ENCODE assay signal across 11 mouse cellular contexts in genomic region chr11:97813746-97814515, GRCm38 (mm10). TPM values are rescaled to one million over a fixed set of nuclear protein-coding genes. Genes with fewer than 3 reads are reported as not detected.
DNase-seq lines count a peak whose midpoint lies in the region; ATAC-seq and TF ChIP-seq lines count a peak whose summit lies in the region.
"Had no signal": no experiment of that assay in that cellular context is flagged by ENCODE, and none has a peak within 500 bp of the region (broad histone marks: within the 10 kb centered on the region; RNA-seq: fewer than 3 reads in every experiment).

No protein-coding gene starts in this region.

- ATAC-seq in embryonic facial prominence, embryonic 13.5 days (ENCODE audit: insufficient number of reproducible peaks, insufficient read depth, low FRiP score, low TSS enrichment, low read depth) = no peak
- ATAC-seq in intestine, embryonic 15.5 days = no peak
- ATAC-seq in midbrain, embryonic 15.5 days (replicated peaks) = no peak
- no peak for ATAC-seq in megakaryocyte progenitor cell, adult 5-6 weeks (replicated peaks; ENCODE audit: poor library complexity)
- ATAC-seq: activated CD4-positive, CD25-positive, alpha-beta regulatory T cell, adult 4 months had no signal

- 80% methylated on average over 17 of the region's 17 CpGs for WGBS in embryonic facial prominence, embryonic 13.5 days
- WGBS in intestine, embryonic 15.5 days = 72% methylated on average over 17 of the region's 17 CpGs
- WGBS in midbrain, embryonic 15.5 days = 65% methylated on average over 17 of the region's 17 CpGs

- peak; percentile 35 for DNase-seq in gastrocnemius, adult 2 months
- no peak for DNase-seq in gastrocnemius, postnatal 25 days
- DNase-seq in retina, embryonic 14.5 days (ENCODE audit: low spot score) = no peak
- DNase-seq in left cerebral cortex, postnatal 14 days (ENCODE audit: low spot score in 2 of 2) = no peak

- H3K4me1 ChIP-seq in embryonic facial prominence, embryonic 13.5 days = peaks cover 92% of the 10 kb centered on the region
- peaks cover 88% of the 10 kb centered on the region for H3K4me1 ChIP-seq in intestine, embryonic 15.5 days (replicated peaks)
- H3K4me1 ChIP-seq in midbrain, embryonic 15.5 days = peaks cover 82% of the 10 kb centered on the region

- H3K4me3 ChIP-seq in gastrocnemius, adult 2 months = peak overlapping the region; percentile 5; the same call in 1 of the 2 replicates
- H3K4me3 ChIP-seq in embryonic facial prominence, embryonic 13.5 days = no peak overlapping the region
- H3K4me3 ChIP-seq in intestine, embryonic 15.5 days (replicated peaks) = no peak overlapping the region
- H3K4me3 ChIP-seq in midbrain, embryonic 15.5 days = no peak overlapping the region
- H3K4me3 ChIP-seq: erythroblast, embryonic 14.5 days had no signal

- H3K9me3 ChIP-seq in embryonic facial prominence, embryonic 13.5 days = no peaks in the 10 kb centered on the region
- H3K9me3 ChIP-seq in intestine, embryonic 15.5 days = no peaks in the 10 kb centered on the region
- H3K9me3 ChIP-seq in midbrain, embryonic 15.5 days = no peaks in the 10 kb centered on the region

- peak overlapping the region; percentile 49 for H3K27ac ChIP-seq in gastrocnemius, adult 2 months
- no peak overlapping the region; the same call in 1 of the 2 replicates for H3K27ac ChIP-seq in embryonic facial prominence, embryonic 13.5 days
- peak overlapping the region; percentile 89 for H3K27ac ChIP-seq in intestine, embryonic 15.5 days
- peak overlapping the region; percentile 94 for H3K27ac ChIP-seq in midbrain, embryonic 15.5 days

- no peak overlapping the region for H3K4me2 ChIP-seq in embryonic facial prominence, embryonic 13.5 days
- no peak overlapping the region for H3K4me2 ChIP-seq in intestine, embryonic 15.5 days (replicated peaks)
- H3K4me2 ChIP-seq in midbrain, embryonic 15.5 days = no peak overlapping the region

- no peaks in the 10 kb centered on the region for H3K27me3 ChIP-seq in embryonic facial prominence, embryonic 13.5 days
- no peaks in the 10 kb centered on the region for H3K27me3 ChIP-seq in intestine, embryonic 15.5 days (replicated peaks)
- no peaks in the 10 kb centered on the region for H3K27me3 ChIP-seq in midbrain, embryonic 15.5 days (replicated peaks)

- H3K9ac ChIP-seq in embryonic facial prominence, embryonic 13.5 days = 0 out of 2 replicates have a peak overlapping the region, but pooled peaks have one; percentile 27
- H3K9ac ChIP-seq in intestine, embryonic 15.5 days = no peak overlapping the region
- no peak overlapping the region for H3K9ac ChIP-seq in midbrain, embryonic 15.5 days

- intact Hi-C loops in gastrocnemius, adult 2 months (cut with DNase I) = no loop called here
- intact Hi-C loops in left cerebral cortex, postnatal 14 days (cut with DNase I) = no loop called here

- H3K36me3 ChIP-seq in embryonic facial prominence, embryonic 13.5 days = peaks cover 70% of the 10 kb centered on the region
- H3K36me3 ChIP-seq in intestine, embryonic 15.5 days = peaks cover 24% of the 10 kb centered on the region; the same call in 1 of the 2 replicates
- H3K36me3 ChIP-seq in midbrain, embryonic 15.5 days (replicated peaks) = peaks cover 15% of the 10 kb centered on the region

- no peak for TF ChIP-seq CTCF in gastrocnemius, adult 2 months (IDR thresholded peaks at IDR 0.05)

RNA-seq across cellular contexts. Expression of gene Lasp1, which starts 15.1 kb away (rescaled TPM):
- 10 to 100 TPM; 10.0 to 16.8 TPM for total RNA-seq in gastrocnemius, adult 2 months (2021)
- total RNA-seq in gastrocnemius, postnatal 25 days (2021) = 10 to 100 TPM; 18.3 to 21.9 TPM
- 122 and 131 TPM in 2 replicates for polyA plus RNA-seq in embryonic facial prominence, embryonic 13.5 days (2015; fragmentation: Nextera tagmentation; extraction: Ambion mirVana)
- polyA plus RNA-seq in intestine, embryonic 15.5 days (2015; fragmentation: Nextera tagmentation; extraction: Ambion mirVana) = 123 and 126 TPM in 2 replicates
- 198 and 199 TPM in 2 replicates for polyA plus RNA-seq in midbrain, embryonic 15.5 days (2015; fragmentation: Nextera tagmentation; extraction: Ambion mirVana)
- 40.1 and 47.2 TPM in 2 replicates for total RNA-seq in megakaryocyte progenitor cell, adult 5-6 weeks (2015)
- total RNA-seq in megakaryocyte progenitor cell, adult 5-6 weeks (2017) = 139 and 201 TPM in 2 replicates
- total RNA-seq in left cerebral cortex, postnatal 14 days (2021) = 100 to 1,000 TPM; 189 to 204 TPM

RNA-seq across cellular contexts. Expression of gene B230217C12Rik, which starts 26.6 kb away (rescaled TPM):
- under 1 TPM; 0.23 to 0.50 TPM for total RNA-seq in gastrocnemius, adult 2 months (2021)
- under 1 TPM; 0.48 to 0.67 TPM for total RNA-seq in gastrocnemius, postnatal 25 days (2021)
- 10.5 and 11.8 TPM in 2 replicates for polyA plus RNA-seq in embryonic facial prominence, embryonic 13.5 days (2015; fragmentation: Nextera tagmentation; extraction: Ambion mirVana)
- polyA plus RNA-seq in intestine, embryonic 15.5 days (2015; fragmentation: Nextera tagmentation; extraction: Ambion mirVana) = 5.2 and 5.3 TPM in 2 replicates
- polyA plus RNA-seq in midbrain, embryonic 15.5 days (2015; fragmentation: Nextera tagmentation; extraction: Ambion mirVana) = 33.3 and 33.8 TPM in 2 replicates
- 2.1 and 3.8 TPM in 2 replicates for total RNA-seq in megakaryocyte progenitor cell, adult 5-6 weeks (2015)
- total RNA-seq in megakaryocyte progenitor cell, adult 5-6 weeks (2017) = 0.17 TPM in 2 replicates
- 10 to 100 TPM; 48.5 to 52.8 TPM for total RNA-seq in left cerebral cortex, postnatal 14 days (2021)
- polyA plus RNA-seq: erythroblast, embryonic 14.5 days had no signal

RNA-seq across cellular contexts. Expression of gene Rpl23, which starts 31.7 kb away (rescaled TPM):
- total RNA-seq in gastrocnemius, adult 2 months (2021) = 100 to 1,000 TPM; 385 to 521 TPM
- total RNA-seq in gastrocnemius, postnatal 25 days (2021) = 100 to 1,000 TPM; 379 to 436 TPM
- polyA plus RNA-seq in embryonic facial prominence, embryonic 13.5 days (2015; fragmentation: Nextera tagmentation; extraction: Ambion mirVana) = 596 and 632 TPM in 2 replicates
- polyA plus RNA-seq in intestine, embryonic 15.5 days (2015; fragmentation: Nextera tagmentation; extraction: Ambion mirVana) = 530 and 606 TPM in 2 replicates
- 259 and 277 TPM in 2 replicates for polyA plus RNA-seq in midbrain, embryonic 15.5 days (2015; fragmentation: Nextera tagmentation; extraction: Ambion mirVana)
- total RNA-seq in megakaryocyte progenitor cell, adult 5-6 weeks (2015) = 1,765 and 1,897 TPM in 2 replicates
- total RNA-seq in megakaryocyte progenitor cell, adult 5-6 weeks (2017) = 1,416 and 1,747 TPM in 2 replicates
- 100 to 1,000 TPM; 342 to 343 TPM for total RNA-seq in left cerebral cortex, postnatal 14 days (2021)

RNA-seq across cellular contexts. Expression of gene 1700001P01Rik, which starts 38.2 kb away (rescaled TPM):
- under 1 TPM; 0.39 to 0.56 TPM for total RNA-seq in gastrocnemius, adult 2 months (2021)
- total RNA-seq in gastrocnemius, postnatal 25 days (2021) = not detected
- polyA plus RNA-seq in embryonic facial prominence, embryonic 13.5 days (2015; fragmentation: Nextera tagmentation; extraction: Ambion mirVana) = 0.62 and 0.84 TPM in 2 replicates
- polyA plus RNA-seq in intestine, embryonic 15.5 days (2015; fragmentation: Nextera tagmentation; extraction: Ambion mirVana) = 0.24 TPM in 1 of 2 replicates, not detected in the other
- 0.50 and 1.1 TPM in 2 replicates for polyA plus RNA-seq in midbrain, embryonic 15.5 days (2015; fragmentation: Nextera tagmentation; extraction: Ambion mirVana)
- 0.64 TPM in 1 of 2 replicates, not detected in the other for total RNA-seq in megakaryocyte progenitor cell, adult 5-6 weeks (2015)
- total RNA-seq in megakaryocyte progenitor cell, adult 5-6 weeks (2017) = 0.30 TPM in 1 of 2 replicates, not detected in the other
- 1 to 10 TPM in 1 of 2 experiments, not detected in 1; 1.0 TPM for total RNA-seq in left cerebral cortex, postnatal 14 days (2021)
- polyA plus RNA-seq: erythroblast, embryonic 14.5 days; heart, postnatal 0 days had no signal

RNA-seq across cellular contexts. Expression of gene Cwc25, which starts 47.6 kb away (rescaled TPM):
- 1 to 10 TPM; 6.2 to 6.5 TPM for total RNA-seq in gastrocnemius, adult 2 months (2021)
- total RNA-seq in gastrocnemius, postnatal 25 days (2021) = 1 to 10 TPM; 4.9 to 6.4 TPM
- polyA plus RNA-seq in embryonic facial prominence, embryonic 13.5 days (2015; fragmentation: Nextera tagmentation; extraction: Ambion mirVana) = 22.5 and 23.3 TPM in 2 replicates
- 13.3 and 13.4 TPM in 2 replicates for polyA plus RNA-seq in intestine, embryonic 15.5 days (2015; fragmentation: Nextera tagmentation; extraction: Ambion mirVana)
- polyA plus RNA-seq in midbrain, embryonic 15.5 days (2015; fragmentation: Nextera tagmentation; extraction: Ambion mirVana) = 16.2 and 17.6 TPM in 2 replicates
- total RNA-seq in megakaryocyte progenitor cell, adult 5-6 weeks (2015) = 8.8 and 9.3 TPM in 2 replicates
- total RNA-seq in megakaryocyte progenitor cell, adult 5-6 weeks (2017) = 16.7 and 19.2 TPM in 2 replicates
- total RNA-seq in left cerebral cortex, postnatal 14 days (2021) = 10 to 100 TPM; 20.3 to 21.3 TPM

Comparison
In these comparisons a context has a peak if more than half of its experiments do, and no peak if none do; other contexts are left out.
1. RNA of gene B230217C12Rik, which starts 26.6 kb away (total RNA-seq): 48.5 to 52.8 TPM in left cerebral cortex, postnatal 14 days; 0.17 to 3.8 TPM in megakaryocyte progenitor cell, adult 5-6 weeks, 0.48 to 0.67 TPM in gastrocnemius, postnatal 25 days and 0.23 to 0.50 TPM in gastrocnemius, adult 2 months; every median in the first group is over 10 times any median in the second.